Mouse (Mus musculus) neutrophil, adult 83 days (primary cell): ENCODE data around the gene Sipa1l2. TPM values are rescaled to one million over a fixed set of nuclear protein-coding genes. Genes with fewer than 3 reads are reported as not detected.

Source experiments
- total RNA-seq, 2 experiments: library from RNA; stranded (reverse); gene quantifications; one replicate each; pipeline ENCODE4 v1.2.4; 2023

The Sipa1l2 gene
- total RNA-seq = 10 to 100 TPM; 28.2 to 35.0 TPM

DNA sequence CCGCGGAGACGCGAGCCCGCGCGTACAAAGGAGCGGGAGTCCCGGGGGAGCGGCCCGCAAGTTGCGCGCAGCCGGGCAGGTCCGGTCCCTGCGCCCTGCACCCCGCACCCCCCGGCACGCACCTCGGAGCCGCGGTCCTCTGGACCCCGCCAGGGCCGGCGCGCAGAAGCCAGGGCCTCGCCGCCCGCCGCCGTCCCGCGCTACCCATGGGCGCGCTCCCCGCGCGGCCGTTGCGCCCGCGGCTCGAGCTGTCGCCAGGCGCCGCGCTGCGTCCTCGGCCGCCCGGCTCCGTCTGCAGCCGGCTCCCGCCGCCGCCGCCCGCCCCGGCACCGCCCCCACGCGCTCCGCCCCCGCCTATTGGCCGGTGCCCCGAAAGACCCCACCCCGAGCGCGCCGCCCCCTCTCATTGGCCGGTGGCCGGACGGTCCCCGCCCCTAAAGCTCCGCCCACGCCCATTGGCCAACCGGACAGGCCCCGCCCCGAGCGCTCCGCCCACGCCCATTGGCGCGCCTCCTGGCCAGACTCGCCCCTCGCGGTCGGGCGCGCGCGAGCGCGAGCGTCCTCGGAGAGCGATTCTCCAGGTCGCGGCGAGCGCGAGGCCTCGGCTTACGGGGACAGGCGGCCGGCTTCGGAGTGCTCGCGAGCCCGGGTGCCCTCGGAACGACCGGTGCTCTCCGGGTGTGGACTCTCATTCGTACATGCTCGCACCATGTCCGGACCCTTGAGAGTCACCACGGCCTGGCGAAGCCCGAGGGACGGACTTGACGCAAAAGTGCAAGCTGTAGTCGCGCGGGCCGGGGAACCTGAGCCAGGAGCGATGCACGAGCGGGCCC lies at the start of gene Sipa1l2:
Sipa1l2 (minus strand) TSS at position 276 of the 833 bp plus-strand sequence.

Other genes with a start within 250 kb of the Sipa1l2 start
- gene Map10, start 100.0 kb upstream of the Sipa1l2 start, total RNA-seq = 1 to 10 TPM; 1.1 to 1.3 TPM
- 10 to 100 TPM; 12.8 to 14.4 TPM for gene Ntpcr, start 160.2 kb upstream of the Sipa1l2 start, total RNA-seq